Mouse (Mus musculus) layer of hippocampus, postnatal 36 days (tissue): ENCODE measurements around the gene Ube2h. TPM values are rescaled to one million over a fixed set of nuclear protein-coding genes. Genes with fewer than 3 reads are reported as not detected.
A peak's percentile ranks its signal among the peaks of the same experiment; 100 is the strongest.
"Not testable (repeated sequence)": the region's sequence is repeated elsewhere in the genome, so short reads cannot be mapped to it uniquely, and the experiment has no call there.

Experiments used
- DNase-seq, 2 experiments: peaks; one replicate each; pipeline ENCODE4 v3.0.0; 2022
- total RNA-seq, 2 experiments: library from RNA; stranded (reverse); gene quantifications; 2 replicates each; pipeline ENCODE4 v1.2.3; 2021

Gene Ube2h
- total RNA-seq, 2 experiments from 2014 or later, result 88.1 to 93.9 TPM

DNA sequence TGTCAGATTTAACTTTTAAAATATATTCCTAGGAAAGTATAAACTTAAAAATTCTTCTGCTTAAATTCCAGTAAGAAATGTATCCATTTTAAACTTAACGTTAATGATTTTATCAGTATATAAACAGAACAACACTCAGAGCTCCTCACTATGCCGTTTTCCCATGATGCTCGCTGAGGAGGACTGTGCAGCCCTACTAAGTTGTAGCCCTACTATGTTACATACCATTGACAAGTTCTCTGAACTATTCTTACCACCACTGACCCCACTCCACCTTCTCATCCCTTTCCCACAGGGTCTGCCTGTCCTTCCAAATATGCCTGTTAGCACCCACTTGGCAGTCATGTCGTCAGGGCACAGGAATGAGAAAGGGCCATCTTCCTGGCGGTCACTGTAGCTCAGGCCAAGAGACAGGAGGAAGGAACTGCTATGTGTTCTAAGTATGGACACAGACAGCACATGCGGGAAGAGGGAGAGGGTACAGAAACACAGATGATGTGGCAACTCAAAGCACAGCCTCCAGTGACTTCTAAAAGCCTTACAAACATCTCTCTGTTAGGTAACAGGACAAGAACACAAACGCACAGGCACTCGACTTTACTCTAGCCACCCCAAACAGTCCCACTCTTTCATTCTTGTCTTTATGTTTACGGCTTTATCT, 60.9 kb downstream of the Ube2h start:
- no peak for DNase-seq

DNA sequence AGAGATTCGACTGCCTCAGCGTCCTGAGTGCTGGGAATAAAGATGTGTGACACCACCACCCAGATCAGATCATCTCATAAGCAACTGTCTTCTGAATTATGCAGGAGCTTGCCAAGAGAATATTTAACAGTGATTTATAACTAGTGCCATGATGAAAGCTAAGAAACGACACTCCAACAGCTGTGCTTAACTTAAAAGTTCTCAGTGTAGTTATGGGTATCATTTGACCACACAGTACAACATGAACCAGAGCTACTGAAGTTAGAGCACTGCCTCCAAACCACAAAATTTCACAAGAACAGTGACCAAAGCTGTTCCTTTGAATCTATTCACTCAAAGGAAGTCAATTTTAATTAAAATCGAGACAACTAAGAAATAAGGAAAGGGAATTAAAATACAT, 61.4 kb downstream of the Ube2h start:
- DNase-seq, result no peak

DNA sequence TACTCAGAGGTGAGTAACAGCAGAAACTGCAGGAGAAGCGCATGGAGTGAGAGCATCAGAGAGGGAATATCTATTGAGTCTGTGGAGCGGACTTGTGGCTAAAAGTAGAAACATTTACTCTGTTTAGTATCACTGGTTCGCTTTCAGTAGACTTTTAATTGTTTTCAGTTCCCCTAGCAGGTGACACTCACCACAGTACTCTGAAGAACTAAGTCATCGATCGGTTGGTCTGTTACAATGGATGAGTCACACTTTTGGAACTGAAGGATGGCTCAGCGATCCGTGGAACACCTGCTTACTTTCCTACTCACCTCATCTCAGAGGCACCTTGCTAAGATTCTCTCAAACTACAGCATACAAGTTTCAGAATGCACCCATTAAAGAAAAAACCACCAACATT, 64.2 kb downstream of the Ube2h start:
- no peak for DNase-seq

DNA sequence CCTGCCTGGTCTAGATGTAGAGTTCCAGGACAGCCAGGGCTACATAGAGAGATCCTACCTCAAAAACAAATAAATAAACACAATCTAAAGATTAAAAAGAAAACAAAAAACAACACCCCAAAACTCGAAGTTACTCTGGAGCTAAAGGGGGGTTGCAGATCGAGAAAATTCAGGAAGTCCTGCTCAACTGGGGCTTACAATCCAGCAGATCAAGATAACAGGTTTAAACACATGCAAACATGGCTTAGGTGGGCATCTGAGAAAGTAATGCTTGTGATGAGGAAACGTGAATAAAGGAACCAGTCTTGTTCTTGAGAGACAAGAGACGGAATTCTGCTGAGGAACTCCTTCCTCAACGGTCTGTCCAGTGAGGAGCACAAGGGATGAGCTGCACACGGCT, 65.1 kb downstream of the Ube2h start:
- DNase-seq, result no peak

DNA sequence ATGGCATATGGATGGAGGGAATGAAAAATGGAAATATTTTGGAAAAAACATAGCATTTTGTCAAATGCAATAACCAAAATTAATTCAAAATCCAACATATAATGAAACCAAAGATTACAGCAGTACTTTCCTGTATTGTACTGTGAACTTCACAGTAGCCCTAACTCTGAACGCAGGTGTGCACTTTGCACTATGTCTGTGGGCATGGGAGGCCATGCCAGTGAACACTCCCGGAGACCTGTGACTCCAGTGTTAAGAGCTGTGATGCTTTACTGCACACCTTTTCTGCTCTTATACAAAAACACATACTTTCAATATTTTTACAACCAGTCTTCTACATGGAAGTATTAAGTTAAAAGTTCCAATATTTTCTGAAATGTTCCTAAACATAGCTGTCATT, 66.3 kb downstream of the Ube2h start:
- DNase-seq, result no peak

DNA sequence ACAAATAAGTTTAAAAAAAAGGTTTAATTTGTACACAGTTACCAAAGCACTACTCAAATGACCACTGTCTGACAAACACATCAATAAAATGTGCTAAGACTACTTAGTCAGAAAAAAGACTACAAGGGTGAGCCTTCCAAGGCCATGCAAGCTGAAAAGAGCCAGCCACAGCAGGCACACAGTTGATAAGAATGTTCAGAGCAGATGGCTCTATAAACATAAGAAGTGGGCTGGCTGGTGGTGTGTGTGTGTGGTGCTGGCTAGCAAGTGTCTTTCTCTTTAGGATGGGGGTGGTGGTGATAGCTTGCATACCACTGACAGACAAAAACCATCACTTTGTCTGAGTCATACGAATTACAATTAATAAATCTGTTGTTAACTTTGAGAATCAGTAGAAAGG, 67.8 kb downstream of the Ube2h start:
- no peak for DNase-seq

DNA sequence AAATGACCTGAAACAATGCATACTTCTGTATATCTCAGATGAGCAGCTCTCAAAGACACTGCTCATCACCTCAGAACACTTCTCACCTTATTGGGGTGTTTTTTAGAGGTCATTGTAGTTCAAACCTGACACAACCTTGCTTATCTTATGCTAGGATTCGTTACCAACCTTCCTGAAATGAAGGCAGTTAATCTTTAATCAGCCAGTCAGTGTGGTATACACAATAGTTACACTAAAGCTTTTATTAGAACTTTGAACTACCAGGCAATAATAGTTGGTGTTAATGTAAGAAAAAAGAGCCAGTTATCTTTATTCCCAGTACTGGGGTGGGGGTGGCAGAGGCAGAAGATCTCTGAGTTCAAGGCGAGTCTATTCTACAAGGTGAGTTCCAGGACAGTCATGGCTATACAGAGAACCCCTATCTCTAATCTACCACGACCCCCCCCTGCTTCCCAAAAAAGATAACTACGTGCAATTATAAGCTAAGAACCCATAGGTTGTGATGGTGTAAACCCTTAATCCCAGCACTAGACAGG, 72.5 kb downstream of the Ube2h start:
- DNase-seq, result no peak

DNA sequence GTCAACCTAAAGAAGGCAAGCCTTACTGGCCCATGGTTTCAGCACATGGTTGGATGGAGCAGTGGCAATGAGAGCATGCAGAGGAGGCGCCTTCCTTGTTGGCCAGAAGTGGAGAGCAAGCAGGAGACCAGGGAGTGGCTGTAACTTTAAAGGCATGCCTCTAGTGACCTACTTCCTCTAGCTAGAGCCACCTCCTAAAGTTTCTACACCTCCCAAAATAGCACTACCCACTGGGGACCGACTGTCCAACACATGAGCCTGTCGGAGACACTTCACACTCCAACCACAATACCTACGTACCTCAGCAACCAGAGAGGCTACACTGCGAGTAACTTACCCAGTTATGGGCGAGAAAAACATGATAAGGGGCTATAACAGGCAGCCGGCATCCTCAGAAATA, 74.1 kb downstream of the Ube2h start:
- no peak for DNase-seq

DNA sequence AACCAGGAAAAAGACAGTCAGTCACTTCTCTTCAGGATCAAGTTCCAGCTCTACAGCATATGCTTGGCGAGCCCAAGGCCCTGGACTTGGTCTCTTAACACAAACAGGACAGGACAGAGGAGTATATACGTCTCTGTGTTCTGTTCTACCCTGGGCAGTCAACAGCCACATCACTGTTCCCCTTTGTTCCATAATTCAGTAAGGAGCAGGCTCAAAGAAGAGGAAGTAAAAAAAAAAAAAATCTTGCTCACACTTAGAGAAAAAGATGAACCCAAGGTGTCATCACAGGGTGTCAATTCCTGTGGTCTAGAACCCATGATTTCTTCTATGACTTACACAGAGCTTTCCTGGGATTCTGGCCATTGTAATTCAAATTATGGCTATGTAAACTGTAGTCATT, 75.4 kb downstream of the Ube2h start:
- no peak for DNase-seq

DNA sequence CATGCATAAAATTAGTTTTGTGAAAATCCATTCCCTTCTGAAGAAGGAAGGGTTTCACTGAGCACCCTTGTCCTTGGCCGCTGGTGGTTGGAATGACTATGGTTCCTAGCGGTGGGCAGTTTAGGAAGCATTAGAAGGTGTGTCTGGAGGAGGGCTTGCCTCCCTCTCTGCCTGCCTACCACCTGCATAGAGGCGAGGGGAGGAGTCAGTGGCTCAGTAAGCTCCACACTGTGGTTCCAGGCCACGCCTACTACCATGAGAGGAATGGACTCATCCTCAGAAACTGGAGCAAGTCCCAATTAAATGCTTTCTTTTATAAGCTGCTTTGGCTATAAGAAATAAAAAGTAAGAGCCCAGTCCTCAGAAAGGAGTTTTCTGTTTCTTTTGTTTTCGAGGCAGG, 76.0 kb downstream of the Ube2h start:
- no peak for DNase-seq

DNA sequence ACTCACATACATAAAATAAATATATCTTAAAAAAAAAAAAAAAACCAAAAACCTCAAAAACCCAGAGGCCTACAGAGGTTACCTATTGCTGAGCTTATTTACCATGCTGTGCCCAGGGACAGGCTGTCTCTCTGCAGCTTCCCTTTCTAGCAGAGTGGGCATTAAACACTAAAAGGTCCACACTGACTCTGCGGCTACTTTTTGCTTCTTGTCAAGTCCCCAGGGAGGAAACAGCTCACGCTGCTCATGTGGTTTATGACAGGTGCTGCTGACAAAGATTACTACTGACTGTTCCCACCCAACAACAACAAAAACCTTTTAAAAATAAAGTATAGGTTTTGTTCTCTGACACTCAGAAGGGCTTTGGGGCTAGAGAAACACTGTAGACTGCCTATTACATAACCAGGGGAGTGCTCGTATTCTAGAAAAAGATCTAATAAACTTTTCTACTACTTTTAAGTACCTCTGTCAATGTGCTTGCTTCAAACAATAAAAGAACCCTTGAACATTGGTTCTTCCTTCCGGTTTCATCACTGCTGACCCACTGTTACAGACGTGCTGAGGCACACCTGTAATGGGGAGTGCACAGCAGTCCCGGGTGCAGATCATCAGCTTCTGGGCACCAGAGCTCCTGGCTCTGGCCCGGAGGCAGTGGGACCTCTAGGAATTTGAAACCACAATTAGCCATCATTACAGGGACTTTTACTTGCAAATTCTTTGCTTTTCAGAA, 77.2 kb downstream of the Ube2h start:
- DNase-seq, result no peak

DNA sequence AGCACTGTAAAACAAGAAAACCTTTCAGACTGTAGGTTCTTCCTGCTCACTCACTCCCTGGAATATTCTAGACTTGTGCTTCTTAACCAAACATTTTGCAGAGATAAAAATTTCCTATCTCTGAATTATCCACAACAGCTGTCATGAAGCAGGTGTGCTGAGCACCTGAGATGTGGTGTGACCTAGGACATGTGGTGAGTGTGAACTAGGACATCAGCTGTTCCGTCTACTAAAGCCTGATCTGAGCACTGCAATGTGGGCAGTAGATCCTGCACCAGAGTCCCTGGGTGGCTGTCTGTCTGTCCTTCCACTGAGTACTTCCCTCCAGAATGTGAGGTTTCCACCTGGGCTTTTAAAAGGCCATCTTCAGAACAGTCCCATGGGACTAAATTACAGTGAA, 79.6 kb downstream of the Ube2h start:
- DNase-seq, result no peak

DNA sequence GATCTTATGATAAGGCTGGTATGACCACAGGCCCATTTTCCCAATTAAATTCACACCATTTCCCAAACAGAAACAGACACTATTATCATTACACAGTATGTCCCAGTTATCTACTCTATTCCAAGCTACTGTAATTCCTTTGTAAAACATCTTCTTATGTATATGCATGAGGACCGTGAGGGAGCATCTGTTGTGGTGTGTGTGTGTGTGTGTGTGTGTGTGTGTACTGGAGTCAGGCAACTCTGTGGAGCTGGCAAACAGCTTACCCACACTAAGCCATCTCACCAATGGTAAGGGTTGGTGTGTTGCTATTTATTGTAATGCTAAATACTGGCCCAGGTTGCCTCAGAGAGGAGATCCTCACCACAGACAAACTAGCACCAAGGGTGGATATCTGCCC, 82.0 kb downstream of the Ube2h start:
- no peak for DNase-seq

DNA sequence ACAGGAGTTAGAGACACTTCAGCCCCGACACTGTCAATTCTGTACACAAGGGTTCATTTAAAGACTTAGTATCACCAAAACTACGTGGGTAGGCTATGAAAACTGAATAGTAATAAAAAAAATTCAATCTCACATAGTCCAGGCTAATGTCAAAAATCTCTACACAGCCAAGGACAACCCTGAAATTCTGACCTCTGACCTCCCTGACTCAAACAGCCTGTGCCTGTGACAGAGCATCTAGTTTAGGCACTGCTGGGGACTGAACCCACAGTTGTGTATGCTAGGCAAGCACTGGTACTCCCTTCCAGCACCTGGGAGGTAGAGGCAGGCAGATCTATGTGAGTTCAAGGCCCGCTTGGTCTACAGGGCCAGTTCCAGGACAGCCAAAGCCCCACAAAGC, 86.8 kb downstream of the Ube2h start:
- DNase-seq, result no peak

DNA sequence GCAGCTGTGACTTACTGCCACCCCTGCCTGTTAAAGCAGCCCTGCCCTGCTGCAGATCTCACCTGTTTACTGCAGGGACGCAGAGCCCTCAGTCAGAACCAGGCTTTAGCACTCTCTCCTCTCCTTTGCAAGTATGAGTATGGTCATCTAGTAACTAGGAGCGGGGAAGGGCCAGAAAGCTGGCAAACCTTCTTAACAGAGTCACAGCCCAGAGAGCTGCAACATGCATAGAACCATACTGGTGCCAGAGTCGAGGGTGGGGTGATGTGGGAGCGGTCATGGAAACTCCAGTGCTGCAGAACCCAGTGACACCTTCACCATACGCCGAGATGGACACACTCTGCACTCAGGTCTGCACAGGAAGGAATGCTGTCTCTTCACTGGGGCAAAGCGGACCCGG, 91.9 kb downstream of the Ube2h start:
- no peak for DNase-seq

DNA sequence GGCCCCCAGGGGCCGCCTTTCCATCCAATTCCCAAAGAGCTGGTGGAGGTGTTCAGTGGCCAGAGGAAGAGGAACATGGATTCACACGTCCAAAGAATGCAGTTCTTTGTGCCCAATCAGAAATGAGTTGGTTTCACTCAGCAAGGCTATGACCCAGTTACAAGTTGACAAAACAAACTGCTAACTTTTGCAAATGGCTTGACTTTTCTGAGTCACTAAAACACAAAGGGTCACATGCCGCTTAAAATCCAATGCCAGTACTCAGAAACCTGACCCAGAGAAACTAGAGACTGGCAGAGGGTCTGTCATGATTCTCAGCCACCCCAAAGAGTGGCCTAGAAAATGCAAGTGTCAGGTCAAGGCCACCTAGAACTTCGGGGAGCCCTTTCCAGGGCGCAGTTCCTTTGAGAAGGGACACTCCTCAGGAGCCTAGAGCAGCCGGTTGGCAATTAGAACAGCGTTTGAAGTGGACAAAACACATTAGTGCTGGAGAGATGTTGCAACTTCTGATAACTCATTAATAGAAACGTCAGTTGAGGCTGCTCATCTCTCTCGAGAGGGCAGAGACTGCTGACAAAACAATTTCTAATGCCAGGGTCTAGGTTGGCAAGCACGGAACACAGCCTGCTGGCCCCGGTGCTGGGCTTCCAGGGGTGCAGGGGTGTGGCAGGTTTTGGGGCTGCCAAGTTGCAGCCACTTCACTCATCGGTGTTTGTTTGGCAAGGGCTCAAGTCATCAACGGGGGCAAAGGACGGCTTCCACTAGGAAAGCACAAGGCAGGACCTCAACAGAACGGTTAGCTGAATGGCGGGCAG, 92.5 kb downstream of the Ube2h start:
- no peak for DNase-seq

DNA sequence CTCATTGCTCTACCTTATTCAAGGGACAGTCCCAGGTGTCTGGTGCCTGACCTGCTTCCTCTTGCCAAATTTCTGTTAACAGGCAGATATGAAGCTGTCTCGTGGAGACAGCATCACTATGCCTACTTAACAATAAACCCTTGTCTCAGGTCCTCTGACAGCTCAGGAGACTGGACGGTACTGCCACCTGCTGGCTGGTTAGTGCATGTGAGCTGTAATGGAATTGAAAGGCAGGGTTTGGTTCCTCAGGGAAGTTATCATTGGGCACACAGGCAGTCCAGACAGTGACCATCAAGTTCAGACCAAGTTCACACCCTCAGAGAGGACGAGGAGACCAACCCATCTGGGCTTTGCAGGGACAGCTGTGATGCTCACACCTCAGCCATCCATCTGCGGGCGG, 93.6 kb downstream of the Ube2h start:
- peak; percentile 63 to 68 for DNase-seq

DNA sequence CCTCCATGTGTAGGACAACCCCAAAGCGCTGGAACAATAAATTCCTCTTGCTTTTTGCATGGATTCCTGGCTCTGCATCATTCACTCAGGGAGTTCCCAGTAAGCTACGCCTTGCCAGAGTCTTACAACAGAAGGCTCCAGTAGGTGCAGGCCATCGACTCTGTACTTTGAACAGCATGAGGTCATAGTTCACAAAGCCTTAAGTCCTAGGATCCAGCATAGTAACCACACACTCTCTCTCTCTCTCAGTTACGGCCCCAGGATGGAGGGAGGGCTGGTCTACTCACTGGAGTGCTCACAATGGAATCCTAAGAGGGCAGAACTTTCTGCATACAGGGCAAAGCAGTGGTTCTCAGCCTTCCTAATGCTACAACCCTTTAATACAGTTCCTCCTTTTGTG, 95.5 kb downstream of the Ube2h start:
- no peak for DNase-seq

DNA sequence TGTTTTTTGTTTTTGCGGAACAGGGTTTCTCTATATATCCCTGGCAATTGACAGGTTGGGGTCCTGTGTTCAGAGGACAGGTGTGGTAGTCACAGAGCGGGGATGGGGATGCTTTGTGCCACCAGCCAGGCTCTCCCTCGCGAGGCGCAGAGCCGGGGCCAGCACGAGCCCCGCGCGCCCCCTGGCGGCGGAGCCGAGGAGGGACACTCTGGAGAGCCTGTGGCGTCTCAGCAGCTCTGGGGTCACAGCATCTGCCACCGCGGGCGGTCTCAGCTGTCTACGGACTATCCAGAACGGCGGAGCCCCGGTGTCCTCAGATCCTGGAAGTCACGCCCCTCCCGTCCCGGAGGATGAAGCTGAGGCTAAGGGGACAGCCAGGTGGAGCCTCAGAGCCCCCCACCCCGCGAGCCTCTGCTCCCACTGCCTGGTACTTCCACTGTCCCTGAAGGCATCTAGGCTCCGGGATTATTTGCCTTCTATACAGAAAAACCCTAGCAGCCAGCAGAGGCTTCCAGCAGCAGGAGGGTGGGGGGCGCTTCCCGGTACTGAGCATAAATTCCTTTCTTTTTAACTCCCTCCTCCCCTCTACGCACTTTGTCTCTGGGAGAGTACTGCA, 98.6 kb downstream of the Ube2h start:
- DNase-seq, result peak; percentile 57 to 64

DNA sequence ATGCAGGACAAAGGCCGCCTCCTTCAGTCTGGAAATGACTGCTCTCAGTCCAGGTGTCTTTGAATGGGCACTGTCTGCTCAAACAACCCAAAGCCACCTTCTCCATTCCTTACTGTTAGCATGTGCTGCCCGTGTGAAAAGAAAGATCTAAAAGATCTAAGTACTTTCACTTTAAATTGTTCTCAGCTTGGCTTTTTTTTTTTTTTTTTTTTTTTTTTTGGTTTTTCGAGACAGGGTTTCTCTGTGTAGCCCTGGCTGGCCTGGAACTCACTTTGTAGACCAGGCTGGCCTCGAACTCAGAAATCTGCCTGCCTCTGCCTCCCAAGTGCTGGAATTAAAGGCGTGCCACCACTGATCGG, 99.2 kb downstream of the Ube2h start:
- DNase-seq, result not testable (repeated sequence)

DNA sequence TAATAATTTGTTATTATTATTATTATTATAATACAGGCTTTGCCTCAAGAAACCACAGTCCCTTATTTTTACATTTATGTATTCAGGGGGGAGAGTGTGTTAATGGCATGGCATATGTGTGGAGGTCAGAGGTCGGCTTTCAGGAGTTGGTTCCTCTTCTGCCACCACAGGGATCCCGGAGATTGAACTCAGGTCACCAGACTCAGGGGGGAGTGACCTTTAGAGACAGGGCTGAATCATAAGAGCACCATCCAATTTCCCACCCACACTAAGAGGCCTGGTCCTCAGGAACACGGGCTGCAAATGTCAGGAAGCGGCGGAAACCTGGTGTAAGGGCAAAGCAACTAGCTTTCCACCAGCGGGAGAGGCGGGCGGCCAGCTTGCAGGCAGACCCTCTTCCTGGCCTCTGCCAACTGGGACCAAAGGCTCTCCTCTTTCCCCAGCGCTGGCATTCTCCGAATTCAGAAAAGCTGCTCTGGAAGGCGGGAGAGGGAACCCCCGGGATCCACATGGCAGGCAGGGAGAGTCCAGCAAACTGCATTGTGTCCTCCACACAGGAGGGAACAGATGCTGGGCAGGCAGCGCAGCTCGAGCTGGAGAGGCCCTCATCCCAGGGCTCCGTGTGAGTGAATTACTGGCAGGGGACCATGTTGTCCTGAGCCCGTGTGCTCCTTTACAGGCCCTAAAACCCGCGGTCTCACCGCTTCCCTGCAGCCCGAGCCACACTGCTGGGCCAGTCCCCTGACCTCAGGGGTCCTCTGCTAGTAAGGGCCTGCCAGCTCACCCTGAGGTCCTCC, 99.8 kb downstream of the Ube2h start:
- no peak for DNase-seq

DNA sequence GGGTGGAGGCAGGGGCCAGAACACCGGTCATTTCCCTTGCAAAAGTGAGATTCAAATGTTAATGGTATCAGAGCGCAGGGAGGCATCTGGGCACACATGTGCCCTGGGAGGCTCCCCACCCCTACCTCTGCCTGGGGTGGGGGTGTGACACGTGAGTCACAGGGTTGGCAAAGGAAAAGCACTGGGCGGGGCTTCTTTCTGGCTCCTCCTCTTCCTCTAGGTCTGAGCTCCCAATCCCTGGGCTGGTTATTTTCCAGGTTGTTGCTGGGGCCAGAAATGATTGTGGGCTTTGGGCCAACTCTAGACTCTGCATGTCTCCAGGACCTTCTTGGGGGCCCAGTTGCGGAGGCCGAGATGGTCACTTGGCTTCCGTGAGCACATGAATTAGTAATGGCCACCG, 108.2 kb downstream of the Ube2h start:
- DNase-seq, result no peak
